Mouse (Mus musculus): ENCODE data around the gene Atcay.

GRCm38 (mm10) chr10:81245166-81245565, 14.5 kb upstream of the Atcay start:
- TF ChIP-seq CTCF (IDR thresholded peaks at IDR 0.05; ENCODE audit: extremely low read depth, insufficient read length, insufficient replicate concordance, low read depth, low read length), result no peak
- TF ChIP-seq POLR2A (IDR thresholded peaks at IDR 0.05; ENCODE audit: low read depth, low read length), result no peak

All from small intestine, adult 2 months (tissue).